Mouse (Mus musculus) urinary bladder, adult 18-20 months (tissue): ENCODE data around the gene Amh.
"Not testable (repeated sequence)": the region's sequence is repeated elsewhere in the genome, so short reads cannot be mapped to it uniquely, and the experiment has no call there.

ENCODE experiments used
- DNase-seq, 2 experiments: peaks; one replicate each; pipeline ENCODE4 v3.0.0; 2022; ENCODE audit warnings: low spot score in 2 of 2, mixed read lengths in 2 of 2

Gene Amh

GRCm38 (mm10) chr10:80807057-80807627 is 2.1 kb downstream of the Amh start:
- DNase-seq, result peak; percentile 49 to 64

GRCm38 (mm10) chr10:80808099-80808984 is 3.3 kb downstream of the Amh start:
- DNase-seq, result no peak

- DNase-seq, result no peak
These were observed 4.1 kb downstream of the Amh start for GRCm38 (mm10) chr10:80808985-80809632.

- DNase-seq, result no peak
These were observed 5.0 kb downstream of the Amh start for GRCm38 (mm10) chr10:80810084-80810483.

GRCm38 (mm10) chr10:80812391-80813041 is 7.5 kb downstream of the Amh start:
- no peak for DNase-seq

- no peak for DNase-seq
These were observed 8.3 kb downstream of the Amh start, which contains the start of gene Jsrp1 for GRCm38 (mm10) chr10:80813366-80813765. Gene Jsrp1, minus strand, starts transcription at chr10:80813498.

GRCm38 (mm10) chr10:80814800-80815199 is 9.8 kb downstream of the Amh start:
- no peak for DNase-seq

- DNase-seq, result not testable (repeated sequence)
These were observed 11.3 kb downstream of the Amh start for GRCm38 (mm10) chr10:80816303-80816702.

- no peak for DNase-seq
These were observed 12.1 kb downstream of the Amh start for GRCm38 (mm10) chr10:80817164-80817563.

GRCm38 (mm10) chr10:80817955-80818354 is 12.9 kb downstream of the Amh start:
- not testable (repeated sequence) for DNase-seq

- no peak for DNase-seq
These were observed 13.7 kb downstream of the Amh start for GRCm38 (mm10) chr10:80818599-80819281.

- DNase-seq, result no peak
These were observed 14.4 kb downstream of the Amh start for GRCm38 (mm10) chr10:80819406-80819805.

- no peak for DNase-seq
These were observed 16.9 kb downstream of the Amh start for GRCm38 (mm10) chr10:80821991-80822390.

- no peak for DNase-seq
These were observed 17.5 kb downstream of the Amh start for GRCm38 (mm10) chr10:80822528-80822927.

- DNase-seq, result no peak
These were observed 18.3 kb downstream of the Amh start for GRCm38 (mm10) chr10:80823316-80823715.

- DNase-seq, result no peak
These were observed 19.0 kb downstream of the Amh start for GRCm38 (mm10) chr10:80823847-80824643.

GRCm38 (mm10) chr10:80824827-80825226 is 19.8 kb downstream of the Amh start:
- DNase-seq, result no peak

GRCm38 (mm10) chr10:80826151-80827062 is 21.4 kb downstream of the Amh start, which contains the start of gene Oaz1:
Gene Oaz1, plus strand, starts transcription at chr10:80826656.
- peak; percentile 94 to 99 for DNase-seq

GRCm38 (mm10) chr10:80827063-80827869 is 22.2 kb downstream of the Amh start:
- DNase-seq, result no peak
